8 mouse cellular contexts compared by ENCODE assay signal in the genomic region with DNA sequence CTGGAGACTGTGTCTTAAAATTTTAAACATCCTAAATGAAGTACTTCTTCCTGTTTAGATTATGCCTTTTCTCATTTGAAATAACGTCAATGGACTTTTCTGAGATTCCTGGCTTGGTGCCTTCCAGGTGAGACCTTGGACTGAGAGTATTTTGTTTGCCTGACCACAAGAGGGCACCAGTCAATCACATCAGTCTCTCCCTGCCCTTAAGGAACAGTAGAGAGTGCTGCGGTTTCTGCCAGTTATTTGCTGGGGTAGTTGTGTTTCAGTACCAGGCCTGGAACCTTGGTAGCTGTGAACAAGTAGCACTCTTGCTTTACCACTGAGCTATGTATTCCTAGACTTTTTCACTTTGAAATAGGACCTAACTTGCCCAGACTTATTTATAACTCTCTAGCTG. TPM values are rescaled to one million over a fixed set of nuclear protein-coding genes. Genes with fewer than 3 reads are reported as not detected.
DNase-seq lines count a peak whose midpoint lies in the region; ATAC-seq and TF ChIP-seq lines count a peak whose summit lies in the region.

No protein-coding gene starts in this region.

- H3K27me3 ChIP-seq in Patski, result no peaks in the 10 kb centered on the region
- H3K27me3 ChIP-seq in stomach, embryonic 15.5 days (replicated peaks), result no peaks in the 10 kb centered on the region

- peak; percentile 47 for DNase-seq in layer of hippocampus, adult 11-12 months (ENCODE audit: low spot score)
- no peak for DNase-seq in layer of hippocampus, adult 9-10 months (ENCODE audit: low spot score)
- DNase-seq in Patski (ENCODE audit: low read depth, low spot score), result no peak
- DNase-seq in cerebellum, postnatal 36 days, result peak; percentile 67 to 69
- peak; percentile 55 for DNase-seq in heart, adult 8-10 months (ENCODE audit: low spot score)
- peak; percentile 69 for DNase-seq in kidney, postnatal 14 days
- peak; percentile 75 for DNase-seq in lung, postnatal 14 days

- no peaks in the 10 kb centered on the region for H3K36me3 ChIP-seq in stomach, embryonic 15.5 days

- H3K9me3 ChIP-seq in stomach, embryonic 15.5 days, result no peaks in the 10 kb centered on the region

- CTCF ChIA-PET in Patski (lab: Charles Lee), result interaction anchor here (0.8 to 4.8 kb wide), 9 partner anchors 15 to 95 kb away, joined by 3 to 32 read pairs (median 4); no protein-coding TSS in a partner anchor

- no peak for ATAC-seq in Patski
- ATAC-seq in stomach, embryonic 15.5 days (ENCODE audit: insufficient read depth, low FRiP score, low read depth), result peak; percentile 87

- POLR2A ChIA-PET in Patski (lab: Charles Lee), result no interaction called here

- H3K4me1 ChIP-seq in stomach, embryonic 15.5 days, result no peaks in the 10 kb centered on the region

- H3K9ac ChIP-seq in stomach, embryonic 15.5 days, result no peak overlapping the region

- WGBS in stomach, embryonic 15.5 days, result 7% methylated on average over 2 of the region's 2 CpGs

- TF ChIP-seq CTCF in Patski (IDR thresholded peaks at IDR 0.05), result peak; percentile 77

- no peak overlapping the region for H3K27ac ChIP-seq in stomach, embryonic 15.5 days

- H3K4me2 ChIP-seq in stomach, embryonic 15.5 days, result no peak overlapping the region

- H3K4me3 ChIP-seq in stomach, embryonic 15.5 days (replicated peaks), result no peak overlapping the region

- in situ Hi-C loops in Patski (cut with MboI; ENCODE audit: low pct_unique_long_range_greater_than_20kb), result loop anchor here (5.0 to 25.0 kb wide), 2 partner anchors 83 to 583 kb away; a partner anchor contains a TSS

RNA-seq across cellular contexts. Expression of a gene that starts 5.2 kb away (rescaled TPM):
- 18.8 TPM for polyA plus RNA-seq in Patski (2021)
- total RNA-seq in heart, adult 8-10 months (2022), result 10 to 100 TPM; 17.5 to 20.6 (median 18.8) TPM
- polyA plus RNA-seq in stomach, embryonic 15.5 days (2015; fragmentation: Nextera tagmentation; extraction: Ambion mirVana), result 20.1 and 25.2 TPM in 2 replicates

RNA-seq across cellular contexts. Expression of a gene that starts 6.1 kb away (rescaled TPM):
- 115 TPM for polyA plus RNA-seq in Patski (2021)
- total RNA-seq in heart, adult 8-10 months (2022), result 100 to 1,000 TPM; 124 to 155 (median 142) TPM
- polyA plus RNA-seq in stomach, embryonic 15.5 days (2015; fragmentation: Nextera tagmentation; extraction: Ambion mirVana), result 67.0 and 68.6 TPM in 2 replicates

RNA-seq across cellular contexts. Expression of a gene that starts 31.4 kb away (rescaled TPM):
- 2.3 TPM for polyA plus RNA-seq in Patski (2021)
- total RNA-seq in heart, adult 8-10 months (2022), result not detected
- 44.5 and 73.3 TPM in 2 replicates for polyA plus RNA-seq in stomach, embryonic 15.5 days (2015; fragmentation: Nextera tagmentation; extraction: Ambion mirVana)

Comparison
In these comparisons a context has a peak if more than half of its experiments do, and no peak if none do; other contexts are left out.
1. DNase-seq: peak in layer of hippocampus, adult 11-12 months (single experiment), cerebellum, postnatal 36 days (2 of 2), heart, adult 8-10 months (single experiment), kidney, postnatal 14 days (single experiment) and lung, postnatal 14 days (single experiment); none in layer of hippocampus, adult 9-10 months (single experiment) and Patski (single experiment).
2. RNA of a gene that starts 31.4 kb away (polyA plus RNA-seq): 44.5 to 73.3 TPM in stomach, embryonic 15.5 days; 2.3 TPM in Patski (single experiment); every median in the first group is over 10 times any median in the second.